Mouse (Mus musculus) cortical plate, adult 2 months (tissue): Measurements from ENCODE around the gene Tlcd2. TPM values are rescaled to one million over a fixed set of nuclear protein-coding genes. Genes with fewer than 3 reads are reported as not detected.

ENCODE experiments used
- H3K27ac ChIP-seq: fragments of 200-500 bp; 2 replicates; pipeline ENCODE4 v1.5.1; 2012; ENCODE audit warnings: low read length, control low read depth, inconsistent platforms; ENCODE audit not compliant: insufficient read depth
- H3K4me1 ChIP-seq: fragments of 200-500 bp; 2 replicates; pipeline ENCODE4 v1.6.1; 2011; ENCODE audit warnings: low read length; ENCODE audit not compliant: control insufficient read depth, insufficient read depth
- H3K4me3 ChIP-seq: fragments of 200-500 bp; 2 replicates; pipeline ENCODE4 v1.5.1; 2011; ENCODE audit warnings: mild to moderate bottlenecking, low read length, control low read depth; ENCODE audit not compliant: insufficient read depth
- CTCF ChIP-seq: fragments of 200-500 bp; IDR thresholded peaks from 2 replicates; pipeline ENCODE4 v1.5.1; 2011; ENCODE audit warnings: mild to moderate bottlenecking, control low read depth, low read length; ENCODE audit not compliant: insufficient read depth; ENCODE audit errors: extremely low read depth
- POLR2A ChIP-seq: fragments of 200-500 bp; IDR thresholded peaks from 2 replicates; pipeline ENCODE4 v1.6.1; 2011; ENCODE audit warnings: mild to moderate bottlenecking, low read length, control low read depth; ENCODE audit not compliant: insufficient read depth; ENCODE audit errors: extremely low read depth
- polyA plus RNA-seq: library from polyadenylated mRNA; depleted of rRNA; stranded (reverse); fragments of >200 nt; gene quantifications from 2 replicates; pipeline ENCODE4 v1.2.3, GENCODE M21; 2012

Gene Tlcd2
- polyA plus RNA-seq, 1 experiment: 1.3 TPM

- Histone ChIP-seq H3K4me3 (no peak overlapping the region), H3K27ac (no peak overlapping the region), H3K4me1 (no peaks in the 10 kb centered on the region)
- TF ChIP-seq POLR2A (no peak), CTCF (no peak)
Observed at GRCm38 (mm10) chr11:75443711-75444110, 17.8 kb upstream of the Tlcd2 start.

- TF ChIP-seq CTCF: no peak
- TF ChIP-seq POLR2A: no peak
- Histone ChIP-seq H3K4me3 (no peak overlapping the region), H3K27ac (no peak overlapping the region), H3K4me1 (peaks cover 9% of the 10 kb centered on the region)
Observed at GRCm38 (mm10) chr11:75448575-75448974, 12.9 kb upstream of the Tlcd2 start.

- no peak overlapping the region for H3K27ac ChIP-seq
- TF ChIP-seq CTCF (no peak), POLR2A (no peak)
- peaks cover 9% of the 10 kb centered on the region for H3K4me1 ChIP-seq
- no peak overlapping the region for H3K4me3 ChIP-seq
Observed at GRCm38 (mm10) chr11:75449695-75450094, 11.8 kb upstream of the Tlcd2 start.

- no peak overlapping the region for H3K27ac ChIP-seq
- TF ChIP-seq POLR2A: no peak
- TF ChIP-seq CTCF: no peak
- H3K4me3 ChIP-seq: 0 out of 2 replicates have a peak overlapping the region, but pooled peaks have one; percentile 14
- peaks cover 11% of the 10 kb centered on the region for H3K4me1 ChIP-seq
Observed at GRCm38 (mm10) chr11:75450304-75450908, 11.1 kb upstream of the Tlcd2 start.

GRCm38 (mm10) chr11:75450936-75451335 lies 10.6 kb upstream of the Tlcd2 start:
- TF ChIP-seq CTCF (no peak), POLR2A (no peak)
- Histone ChIP-seq H3K4me3 (0 out of 2 replicates have a peak overlapping the region, but pooled peaks have one; percentile 14), H3K4me1 (peaks cover 11% of the 10 kb centered on the region), H3K27ac (no peak overlapping the region)

- TF ChIP-seq CTCF: no peak
- no peak for TF ChIP-seq POLR2A
- no peak overlapping the region for H3K27ac ChIP-seq
- H3K4me3 ChIP-seq: no peak overlapping the region
- H3K4me1 ChIP-seq: peaks cover 11% of the 10 kb centered on the region
Observed at GRCm38 (mm10) chr11:75452081-75452480, 9.4 kb upstream of the Tlcd2 start.

- Histone ChIP-seq H3K4me3 (peak overlapping the region; percentile 75; the same call in 1 of the 2 replicates), H3K4me1 (peaks cover 11% of the 10 kb centered on the region), H3K27ac (no peak overlapping the region)
- TF ChIP-seq POLR2A (no peak), CTCF (no peak)
Observed at GRCm38 (mm10) chr11:75452812-75453557, 8.5 kb upstream of the Tlcd2 start.

GRCm38 (mm10) chr11:75453991-75454930 lies 7.3 kb upstream of the Tlcd2 start, which contains the start of gene Wdr81:
TSS of gene Wdr81 (minus strand) at chr11:75454717.
- H3K27ac ChIP-seq: peak within 1 kb of the TSS; percentile 34; the same call in 1 of the 2 replicates
- peak within 1 kb of the TSS; percentile 75 for H3K4me3 ChIP-seq
- TF ChIP-seq POLR2A (peak; percentile 72), CTCF (0 out of 2 replicates have a peak, but pooled peaks have one; percentile 14)
- H3K4me1 ChIP-seq: peaks cover 11% of the 10 kb centered on the region
